Mouse (Mus musculus) midbrain, postnatal 0 days (tissue): ENCODE results near the gene Cish. TPM values are rescaled to one million over a fixed set of nuclear protein-coding genes. Genes with fewer than 3 reads are reported as not detected.

Source experiments
- ATAC-seq: fragments of 200-750 bp; cut with Nextera tagmentation; 2 replicates; pipeline ENCODE4 v1.8.0; 2017; ENCODE audit warnings: moderate number of reproducible peaks, mild to moderate bottlenecking, moderate TSS enrichment, moderate library complexity; ENCODE audit not compliant: low FRiP score
- DNase-seq: peaks from one replicate; pipeline ENCODE4 v3.0.0-alpha.2; 2015; ENCODE audit warnings: low spot score
- H3K27ac ChIP-seq: fragments of 300-500 bp; sonication (generic); 2 replicates; pipeline ENCODE4 v1.5.1; 2014; ENCODE audit warnings: low read depth, mild to moderate bottlenecking, low read length, mixed read lengths
- H3K27me3 ChIP-seq: fragments of 300-500 bp; sonication (generic); 2 replicates; pipeline ENCODE4 v1.6.1; 2014; ENCODE audit warnings: low read length, control low read depth, mixed read lengths; ENCODE audit not compliant: insufficient read depth
- H3K36me3 ChIP-seq: fragments of 300-500 bp; sonication (generic); 2 replicates; pipeline ENCODE4 v1.6.1; 2014; ENCODE audit warnings: low read length, control low read depth, mixed read lengths; ENCODE audit not compliant: insufficient read depth
- H3K4me1 ChIP-seq: fragments of 300-500 bp; sonication (generic); 2 replicates; pipeline ENCODE4 v1.6.1; 2014; ENCODE audit warnings: mild to moderate bottlenecking, control low read depth, antibody characterized with exemption, low read length, mixed read lengths; ENCODE audit not compliant: insufficient read depth
- H3K4me2 ChIP-seq: fragments of 300-500 bp; sonication (generic); 2 replicates; pipeline ENCODE4 v1.6.1; 2014; ENCODE audit warnings: low read depth, mild to moderate bottlenecking, low read length, mixed read lengths; ENCODE audit not compliant: poor library complexity, severe bottlenecking
- H3K4me3 ChIP-seq: fragments of 300-500 bp; sonication (generic); 2 replicates; pipeline ENCODE4 v1.5.1; 2014; ENCODE audit warnings: low read depth, mild to moderate bottlenecking, low read length, moderate library complexity
- H3K9ac ChIP-seq: fragments of 300-500 bp; sonication (generic); replicated peaks from 2 replicates; pipeline ENCODE4 v1.6.1; 2014; ENCODE audit warnings: mild to moderate bottlenecking, low read length, moderate library complexity, mixed read lengths; ENCODE audit not compliant: poor library complexity, severe bottlenecking
- H3K9me3 ChIP-seq: fragments of 300-500 bp; sonication (generic); 2 replicates; pipeline ENCODE4 v1.6.1; 2016; ENCODE audit warnings: low read length, control low read depth
- CTCF ChIP-seq: IDR thresholded peaks from 2 replicates; pipeline ENCODE4 v1.5.1; 2016; ENCODE audit warnings: antibody characterized with exemption, mild to moderate bottlenecking
- WGBS: fragments of 180-500 bp; shearing (Covaris S2); extraction: QIAGEN DNeasy Blood & Tissue Kit; methylation state at CpG from one replicate; pipeline ENCODE4 v1.1.7; 2014; 5-methylcytosine and 5-hydroxymethylcytosine counted together
- polyA plus RNA-seq: library from polyadenylated mRNA; unstranded; fragments of >200 nt; fragmentation: Nextera tagmentation; extraction: Ambion mirVana; gene quantifications from 2 replicates; pipeline ENCODE4 v1.2.1, GENCODE M21; 2015
- total RNA-seq: library from RNA; depleted of rRNA; stranded (reverse); fragments of >200 nt; gene quantifications from 2 replicates; pipeline ENCODE4 v1.2.3, GENCODE M21; 2014

Gene Cish
- total and polyA plus RNA-seq, 2 experiments from 2014 or later = 6.0 to 6.7 TPM

- Histone ChIP-seq H3K27ac (no peak overlapping the region), H3K4me3 (no peak overlapping the region), H3K4me2 (no peak overlapping the region), H3K36me3 (no peaks in the 10 kb centered on the region), H3K9ac (no peak overlapping the region), H3K9me3 (no peaks in the 10 kb centered on the region), H3K27me3 (no peaks in the 10 kb centered on the region), H3K4me1 (no peaks in the 10 kb centered on the region)
- ATAC-seq (no peak), DNase-seq (no peak)
- 80% methylated on average over 7 of the region's 7 CpGs for WGBS
- TF ChIP-seq CTCF = no peak
Measured at GRCm38 (mm10) chr9:107271177-107271938, 24.5 kb upstream of the Cish start.

- Histone ChIP-seq H3K36me3 (no peaks in the 10 kb centered on the region), H3K4me2 (no peak overlapping the region), H3K9ac (no peak overlapping the region), H3K27ac (no peak overlapping the region), H3K4me3 (no peak overlapping the region), H3K9me3 (no peaks in the 10 kb centered on the region), H3K4me1 (no peaks in the 10 kb centered on the region), H3K27me3 (no peaks in the 10 kb centered on the region)
- WGBS = 83% methylated on average over 4 of the region's 4 CpGs
- DNase-seq (no peak), ATAC-seq (no peak)
- TF ChIP-seq CTCF = no peak
Measured at GRCm38 (mm10) chr9:107272284-107272683, 23.5 kb upstream of the Cish start.

GRCm38 (mm10) chr9:107273184-107273583, 22.6 kb upstream of the Cish start:
- ATAC-seq = no peak

GRCm38 (mm10) chr9:107274751-107275150, 21.1 kb upstream of the Cish start:
- H3K4me1 ChIP-seq = peaks cover 3% of the 10 kb centered on the region; the same call in 1 of the 2 replicates
- no peak overlapping the region for H3K4me2 ChIP-seq
- ATAC-seq (no peak), DNase-seq (no peak)
- no peaks in the 10 kb centered on the region for H3K36me3 ChIP-seq
- no peak overlapping the region for H3K27ac ChIP-seq
- H3K4me3 ChIP-seq = no peak overlapping the region
- TF ChIP-seq CTCF = no peak
- no peaks in the 10 kb centered on the region for H3K27me3 ChIP-seq
- H3K9me3 ChIP-seq = no peaks in the 10 kb centered on the region
- WGBS = 82% methylated on average over 6 of the region's 6 CpGs
- no peak overlapping the region for H3K9ac ChIP-seq

More at GRCm38 (mm10) chr9:107273184-107273583, 22.6 kb upstream of the Cish start:
- H3K27me3 ChIP-seq = no peaks in the 10 kb centered on the region
- H3K36me3 ChIP-seq = no peaks in the 10 kb centered on the region
- no peak overlapping the region for H3K4me2 ChIP-seq
- no peak overlapping the region for H3K4me3 ChIP-seq
- H3K4me1 ChIP-seq = no peaks in the 10 kb centered on the region
- no peaks in the 10 kb centered on the region for H3K9me3 ChIP-seq
- TF ChIP-seq CTCF = no peak
- DNase-seq = no peak
- 75% methylated on average over 10 of the region's 10 CpGs for WGBS
- H3K9ac ChIP-seq = no peak overlapping the region
- no peak overlapping the region for H3K27ac ChIP-seq

- Histone ChIP-seq H3K27ac (no peak overlapping the region), H3K4me2 (no peak overlapping the region), H3K9ac (no peak overlapping the region), H3K9me3 (no peaks in the 10 kb centered on the region), H3K4me1 (peaks cover 3% of the 10 kb centered on the region; the same call in 1 of the 2 replicates), H3K36me3 (no peaks in the 10 kb centered on the region), H3K27me3 (no peaks in the 10 kb centered on the region), H3K4me3 (no peak overlapping the region)
- no peak for TF ChIP-seq CTCF
- no peak for DNase-seq
- ATAC-seq = no peak
- 79% methylated on average over 5 of the region's 5 CpGs for WGBS
Measured at GRCm38 (mm10) chr9:107275710-107276109, 20.1 kb upstream of the Cish start.

- Histone ChIP-seq H3K36me3 (no peaks in the 10 kb centered on the region), H3K4me1 (peaks cover 3% of the 10 kb centered on the region; the same call in 1 of the 2 replicates), H3K9ac (no peak overlapping the region), H3K27me3 (no peaks in the 10 kb centered on the region), H3K4me2 (no peak overlapping the region), H3K9me3 (no peaks in the 10 kb centered on the region), H3K27ac (no peak overlapping the region), H3K4me3 (no peak overlapping the region)
- ATAC-seq (no peak), DNase-seq (no peak)
- TF ChIP-seq CTCF = no peak
- WGBS = 86% methylated on average over 7 of the region's 7 CpGs
Measured at GRCm38 (mm10) chr9:107277603-107278002, 18.2 kb upstream of the Cish start.
